Mouse (Mus musculus) frontal cortex, postnatal 36 days (tissue): Measurements from ENCODE around the gene Cnot11.
A peak's percentile ranks its signal among the peaks of the same experiment; 100 is the strongest.

ENCODE experiments used
- DNase-seq, 2 experiments: peaks; one replicate each; pipeline ENCODE4 v3.0.0; 2022; ENCODE audit warnings: low spot score in 2 of 2

Gene Cnot11

DNA sequence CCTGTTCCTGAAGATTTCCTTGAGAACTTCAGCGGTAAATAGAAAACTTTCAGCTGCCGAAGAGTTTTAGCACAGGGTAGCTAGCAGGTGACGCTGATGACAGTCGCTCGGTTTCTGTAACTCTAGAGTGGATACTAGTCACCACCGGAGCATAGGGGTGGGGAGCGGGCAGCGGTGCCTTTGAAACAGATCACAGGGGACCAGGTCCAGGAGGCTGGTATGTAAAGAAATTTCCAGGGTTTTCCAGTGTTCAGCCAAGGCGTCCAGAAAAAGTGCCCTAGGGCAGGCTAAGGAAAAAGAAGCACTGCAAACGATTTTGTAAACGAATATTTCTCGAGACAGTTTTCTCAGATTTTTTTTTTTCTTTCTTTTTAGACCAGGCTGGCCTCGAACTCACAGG is at the start of gene Cnot11:
Gene Cnot11, plus strand, starts transcription at position 162 of the 400 bp plus-strand sequence.
- no peak for DNase-seq

DNA sequence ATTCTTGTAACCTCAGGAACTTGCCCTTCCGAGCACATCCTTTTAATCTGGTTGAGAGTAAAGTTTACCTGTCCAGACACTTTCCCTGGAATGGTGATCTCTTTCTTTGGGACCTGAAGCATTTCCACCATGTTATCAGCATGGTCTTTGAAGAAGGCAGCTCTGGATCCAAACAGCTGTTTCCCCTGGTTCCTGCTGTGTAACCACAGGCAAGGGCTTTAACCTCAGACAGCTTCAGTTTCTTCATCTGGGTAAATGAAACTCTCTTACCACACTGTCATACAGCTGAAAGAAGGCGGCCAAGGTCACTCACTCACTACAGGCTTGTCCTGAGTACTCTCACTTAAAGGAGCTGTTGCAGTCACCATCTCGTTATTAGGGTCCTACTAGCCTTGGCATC is 47.4 kb upstream of the Cnot11 start:
- DNase-seq = no peak

DNA sequence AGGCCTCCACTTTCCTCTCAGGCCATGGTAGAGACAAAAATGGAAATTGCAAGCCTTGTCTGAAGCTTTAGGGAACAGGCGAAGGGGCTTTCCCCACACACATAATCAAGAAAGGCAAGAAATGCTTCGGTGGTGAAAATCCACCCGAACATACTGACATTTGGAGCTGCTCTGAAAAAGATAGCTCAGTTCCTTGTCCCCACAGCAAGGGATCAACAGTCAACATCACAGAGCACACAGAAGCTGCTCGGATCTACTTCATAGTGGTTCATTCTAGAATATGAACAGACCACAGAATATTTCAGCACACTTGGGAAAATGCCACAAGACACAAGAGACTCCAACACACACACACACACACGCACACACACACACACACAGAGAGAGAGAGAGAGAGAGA is 41.6 kb upstream of the Cnot11 start:
- no peak for DNase-seq

DNA sequence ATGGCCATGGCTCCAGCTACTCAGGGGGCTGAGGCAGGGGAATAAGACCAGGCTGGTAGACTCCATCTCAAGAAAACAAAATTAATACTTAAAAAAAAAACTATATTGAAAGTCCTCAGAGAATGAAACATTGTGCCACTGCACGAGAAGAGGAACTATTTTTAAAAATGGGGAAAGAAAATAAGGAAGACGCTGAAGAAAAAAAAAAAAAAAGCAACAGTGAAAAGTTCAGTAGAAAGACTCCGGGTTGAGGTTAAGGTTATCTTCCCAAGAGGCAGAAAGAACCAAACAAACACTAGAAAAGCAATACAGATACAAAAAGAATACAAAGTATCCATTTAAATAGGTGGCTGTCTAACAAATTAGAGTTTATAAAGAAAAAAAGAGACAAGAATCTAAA is 41.1 kb upstream of the Cnot11 start:
- DNase-seq = no peak

DNA sequence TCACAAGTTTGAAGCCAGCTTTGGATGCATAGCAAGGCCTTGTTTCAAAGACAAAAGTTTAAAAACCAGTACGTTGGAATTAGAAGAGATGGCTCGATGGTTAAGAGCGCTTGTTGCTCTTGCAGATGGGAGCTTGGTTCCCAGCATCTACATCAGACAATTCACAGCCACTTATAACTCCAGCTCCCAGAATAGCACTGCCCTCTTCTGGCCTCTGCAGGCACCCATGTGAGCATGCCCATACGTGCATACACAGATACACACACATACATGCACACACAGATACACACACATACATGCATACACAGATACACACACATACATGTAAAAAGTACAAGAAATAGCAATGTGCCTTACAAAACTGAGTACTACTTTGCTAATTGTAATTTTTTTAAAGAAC is 37.8 kb upstream of the Cnot11 start:
- no peak for DNase-seq

DNA sequence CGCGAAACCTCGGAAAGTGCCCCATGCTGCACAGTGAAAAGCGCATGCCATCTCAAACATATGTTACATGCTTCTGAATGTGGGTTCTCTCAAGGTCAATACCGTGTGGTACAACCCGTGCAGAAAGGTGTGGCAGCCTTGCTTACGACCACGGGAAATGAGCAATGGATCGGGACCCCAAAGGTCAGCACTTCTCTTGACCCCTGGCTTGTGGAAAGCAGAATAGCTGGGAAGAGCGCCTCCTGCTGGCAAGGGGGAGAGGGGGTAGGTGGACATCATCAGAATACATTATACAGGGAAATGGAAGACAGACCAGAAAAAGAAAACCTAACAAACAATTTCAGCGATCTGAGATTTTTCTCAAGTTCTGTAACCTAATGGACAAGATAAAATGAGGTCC is 37.0 kb upstream of the Cnot11 start:
- DNase-seq = no peak

DNA sequence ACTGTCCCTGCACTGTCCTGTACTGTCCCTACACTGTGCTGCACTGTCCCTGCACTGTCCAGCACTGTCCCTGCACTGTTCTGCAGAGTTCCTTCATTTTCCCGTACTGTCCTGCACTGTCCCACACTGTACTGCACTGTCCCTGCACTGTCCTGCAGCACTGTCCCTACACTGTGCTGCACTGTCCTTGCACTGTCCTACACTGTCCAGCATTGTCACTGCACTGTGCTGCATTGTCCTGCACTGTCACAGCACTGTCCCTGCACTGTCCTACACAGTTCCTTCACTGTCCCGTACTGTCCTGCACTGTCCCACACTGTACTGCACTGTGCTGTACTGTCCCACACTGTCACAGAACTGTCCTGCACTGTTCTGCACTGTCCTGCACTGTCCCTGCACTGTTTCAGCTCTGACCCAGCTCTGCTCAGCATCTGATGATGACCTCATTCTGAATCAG is 35.3 kb upstream of the Cnot11 start:
- DNase-seq = no peak

DNA sequence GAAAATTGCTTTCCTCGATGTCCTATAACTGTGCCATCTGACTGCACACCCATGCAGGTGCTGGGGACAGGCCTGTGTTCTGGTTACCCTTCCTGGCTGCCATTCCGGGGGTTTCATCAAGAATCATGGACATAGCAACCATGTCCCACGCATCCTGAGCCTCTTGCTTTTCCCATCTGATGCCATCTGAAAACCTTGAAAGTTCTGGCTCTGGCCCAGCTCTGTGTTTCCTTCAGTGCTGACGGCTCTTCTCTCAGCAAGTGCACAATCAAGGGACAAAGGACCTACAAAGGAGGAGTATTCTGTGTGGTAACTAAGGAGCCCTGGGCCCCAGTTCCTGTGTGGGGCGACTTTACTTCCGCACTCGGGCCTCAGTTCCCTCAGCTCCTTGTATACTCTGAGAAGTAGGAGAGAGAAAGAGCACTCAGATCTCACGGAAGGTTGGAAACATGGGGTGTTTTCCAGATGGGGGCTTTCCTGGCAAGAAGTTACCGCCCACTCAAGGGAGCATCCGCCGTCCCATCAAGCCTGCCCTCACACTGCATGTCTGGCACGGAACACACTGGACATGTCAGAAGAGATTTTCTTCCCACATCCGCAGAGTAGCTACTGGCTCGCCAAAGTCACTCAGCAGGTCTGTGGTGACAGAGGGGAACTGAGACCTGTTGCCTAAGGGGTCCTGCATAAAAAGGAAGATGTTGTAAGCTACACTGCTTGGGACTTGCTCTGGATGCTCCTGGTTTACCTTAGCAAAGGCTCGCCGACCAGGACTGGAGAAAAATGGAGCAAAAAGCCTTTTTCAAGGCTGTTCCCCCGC is 31.8 kb upstream of the Cnot11 start:
- DNase-seq = peak; percentile 12 to 34

DNA sequence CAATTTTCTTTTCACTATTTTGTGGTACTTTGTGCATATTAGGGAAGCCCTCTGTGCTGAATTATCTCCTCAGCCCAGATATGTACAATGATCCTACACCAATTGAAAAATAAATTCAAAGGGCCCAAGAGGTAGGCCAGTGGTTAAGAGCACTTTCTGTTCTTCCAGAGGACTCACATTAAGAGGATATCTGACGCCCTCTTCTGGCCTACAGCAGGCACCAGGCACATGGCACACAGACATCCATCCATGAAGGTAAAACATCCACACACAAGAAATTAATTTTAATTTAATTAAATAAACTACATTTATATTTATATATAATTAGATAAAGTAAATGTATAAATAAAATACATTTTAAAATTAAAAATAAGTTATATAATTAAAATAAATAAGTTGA is 30.5 kb upstream of the Cnot11 start:
- DNase-seq = peak in 1 of 2 experiments; percentile 49

DNA sequence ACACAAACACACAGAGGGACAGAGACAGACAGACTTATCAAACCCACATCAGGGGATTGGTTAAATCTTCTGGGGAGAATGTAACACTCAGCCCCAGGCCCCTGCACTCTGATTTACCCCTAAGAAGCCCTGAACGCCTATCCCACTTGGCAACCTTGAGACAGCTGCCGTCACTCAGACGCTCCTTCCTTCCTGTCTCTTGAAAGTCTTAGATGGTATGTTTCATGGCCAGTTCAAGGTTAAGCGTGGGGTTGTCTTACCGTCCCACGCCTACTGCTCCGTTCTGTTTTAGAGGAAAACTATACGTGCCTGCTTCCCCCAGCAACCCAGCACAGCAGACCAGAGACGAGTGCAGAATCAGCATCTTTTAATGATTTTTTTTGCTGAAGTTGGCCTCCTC is 29.2 kb upstream of the Cnot11 start:
- DNase-seq = no peak

DNA sequence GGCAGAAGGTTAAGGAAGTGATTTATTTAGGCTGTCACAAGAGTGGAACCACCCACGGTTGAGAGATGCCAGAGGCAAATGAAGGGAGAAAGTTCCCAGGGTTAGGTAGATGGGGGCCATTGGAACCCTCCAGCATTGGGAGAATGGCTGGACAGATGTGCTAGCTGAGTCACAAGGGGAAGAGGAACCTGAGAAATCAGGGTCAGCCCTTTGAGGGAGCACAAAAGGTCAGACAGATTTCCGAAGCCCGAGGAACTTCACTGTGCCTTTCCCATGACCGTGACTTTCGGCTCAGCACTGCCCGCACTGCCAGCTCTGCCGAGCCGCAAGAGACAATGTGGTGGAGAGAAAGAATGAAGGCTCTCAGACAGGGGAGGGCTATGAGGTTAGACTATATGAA is 23.0 kb upstream of the Cnot11 start:
- no peak for DNase-seq

DNA sequence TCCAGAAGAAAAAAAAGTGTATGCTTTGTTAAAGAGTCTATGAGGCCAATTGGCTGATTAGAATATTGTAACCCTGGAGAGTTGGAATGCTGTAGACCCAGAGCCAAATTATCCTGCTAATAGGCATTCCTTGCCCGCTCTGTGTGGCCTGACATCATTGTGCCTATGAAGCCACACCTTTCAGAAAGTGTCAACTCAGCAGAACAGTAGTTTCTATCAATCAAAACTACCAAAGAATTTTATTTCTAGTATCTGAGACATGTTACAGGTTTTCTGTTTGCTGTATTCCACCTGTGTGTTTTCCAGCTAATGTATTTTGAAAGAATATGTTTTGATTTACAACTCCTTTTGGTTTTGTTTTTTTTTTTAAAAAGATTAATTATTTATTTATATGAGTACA is 22.6 kb upstream of the Cnot11 start:
- DNase-seq = no peak

DNA sequence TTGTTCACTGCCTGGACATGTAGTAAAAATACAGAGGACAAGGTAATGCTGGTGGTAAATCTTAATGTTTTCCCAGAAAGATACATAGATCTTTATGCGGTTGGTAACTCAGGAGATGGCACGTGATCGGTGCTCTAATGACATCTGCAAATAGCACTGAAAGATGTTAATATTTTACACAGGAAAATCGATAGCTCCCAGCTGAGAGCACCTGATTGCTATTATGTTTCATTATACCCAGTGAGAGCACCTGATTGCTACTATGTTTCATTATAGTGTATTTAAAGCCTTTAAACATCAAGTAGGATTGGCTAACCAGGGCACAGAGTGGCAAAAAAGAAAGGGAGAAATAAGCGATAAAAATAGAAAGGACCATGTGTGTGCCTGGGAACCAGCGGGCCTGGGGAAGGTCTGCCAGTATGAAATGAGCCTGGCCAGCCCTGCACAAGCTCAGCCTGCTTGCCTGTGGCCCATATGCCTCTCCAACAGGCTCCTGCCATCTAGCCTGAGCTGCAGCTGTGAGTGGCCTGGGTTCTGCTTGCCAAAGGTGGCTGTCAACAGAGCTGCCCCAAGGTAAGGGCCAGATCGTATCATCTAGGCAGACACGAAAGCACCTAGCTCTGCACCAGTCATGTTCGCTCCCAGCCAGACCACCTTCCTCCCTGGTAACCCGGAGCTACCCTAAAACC is 19.3 kb upstream of the Cnot11 start:
- no peak for DNase-seq

DNA sequence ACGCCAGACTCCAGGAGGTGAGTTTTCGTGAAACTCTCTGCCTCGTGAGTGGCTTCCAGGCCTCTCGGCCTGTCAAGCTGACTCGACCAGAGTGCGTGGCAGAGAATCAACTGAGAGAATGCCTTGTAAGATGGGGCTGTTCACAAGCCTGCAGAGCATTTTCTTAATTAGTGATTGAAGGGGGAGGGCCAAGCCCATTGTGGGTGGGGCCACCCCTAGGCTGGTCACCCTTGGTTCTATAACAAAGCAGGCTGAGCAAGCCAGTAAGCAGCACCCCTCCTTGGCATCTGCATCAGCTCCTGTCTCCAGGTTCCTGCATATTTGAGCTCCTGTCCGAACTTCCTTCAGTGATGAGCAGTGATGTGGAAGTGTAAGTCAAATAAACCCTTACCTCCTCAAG is 13.5 kb upstream of the Cnot11 start:
- DNase-seq = no peak

DNA sequence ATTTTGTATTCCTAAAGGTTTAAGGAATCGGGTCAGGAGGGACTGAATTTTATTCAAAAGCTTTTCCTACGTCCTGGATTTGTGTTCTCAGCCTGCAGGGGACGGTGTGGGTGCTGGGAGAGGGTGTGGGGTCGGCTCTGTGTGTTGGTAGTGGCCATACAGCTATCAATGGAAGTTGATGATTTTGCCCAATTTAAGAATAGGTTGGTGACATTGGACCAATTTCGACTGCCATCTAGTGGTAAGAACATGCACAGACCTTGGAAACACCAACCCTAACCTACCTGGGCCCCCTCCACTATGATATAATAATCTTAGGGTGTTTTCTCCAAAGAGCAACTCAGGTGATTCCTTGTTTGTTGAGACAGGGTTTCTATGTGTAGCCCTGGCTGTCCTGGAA is 12.3 kb upstream of the Cnot11 start:
- peak; percentile 43 to 50 for DNase-seq

DNA sequence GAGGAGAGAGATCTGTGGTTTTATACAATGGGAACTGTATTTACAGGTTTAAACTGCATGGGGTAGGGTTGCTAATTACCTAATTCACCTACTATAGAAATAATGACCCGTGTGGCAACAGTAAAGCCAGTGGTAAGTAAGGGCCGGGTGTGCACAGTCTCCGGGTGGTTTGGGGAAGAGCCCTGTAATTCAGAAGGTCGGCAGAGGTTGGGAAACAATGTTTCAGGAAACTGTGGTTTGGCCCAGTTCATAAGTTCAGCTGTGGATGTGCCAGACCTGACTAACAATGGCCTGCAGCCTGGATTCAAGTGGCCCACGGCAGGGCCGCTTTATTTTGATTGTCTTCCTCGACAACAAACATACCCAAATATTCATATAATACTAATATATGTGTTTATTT is 9.0 kb upstream of the Cnot11 start:
- DNase-seq = no peak

DNA sequence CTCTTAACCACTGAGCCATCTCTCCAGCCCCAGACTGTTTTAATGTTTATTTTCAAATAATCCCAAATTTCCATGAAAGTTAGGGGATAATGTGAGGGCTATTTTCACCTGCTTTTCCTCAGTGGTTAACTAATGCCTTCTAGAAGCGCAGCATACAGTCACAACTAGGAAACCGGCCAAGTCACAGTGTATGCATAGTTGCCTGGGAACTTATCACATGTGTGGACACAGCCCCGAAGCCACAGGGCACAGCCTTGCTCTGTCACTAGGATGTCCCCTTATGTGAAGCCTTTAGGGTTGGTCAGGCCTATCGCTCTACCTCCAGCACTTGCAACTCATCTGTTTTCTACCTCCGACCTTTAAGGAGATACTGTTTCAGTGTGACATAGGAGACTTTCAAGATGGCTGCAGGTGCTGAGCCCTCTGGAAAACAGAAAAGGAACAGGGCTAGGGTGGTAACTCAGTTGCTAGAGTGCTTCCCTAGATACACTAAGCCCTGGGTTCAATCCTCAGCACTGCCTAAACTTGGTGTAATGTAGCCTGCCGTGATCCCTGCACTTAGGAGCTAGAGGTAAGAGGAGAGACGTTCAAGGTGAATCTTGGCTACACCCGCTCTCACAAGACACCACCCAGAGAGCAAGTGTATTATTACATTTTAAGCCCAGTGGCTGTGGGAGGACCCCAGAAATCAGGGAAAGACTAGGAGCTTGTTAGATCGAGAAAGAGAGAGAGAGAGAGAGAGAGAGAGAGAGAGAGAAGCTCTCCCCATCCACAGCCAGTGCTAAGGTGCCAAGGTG is 8.2 kb upstream of the Cnot11 start:
- DNase-seq = no peak

DNA sequence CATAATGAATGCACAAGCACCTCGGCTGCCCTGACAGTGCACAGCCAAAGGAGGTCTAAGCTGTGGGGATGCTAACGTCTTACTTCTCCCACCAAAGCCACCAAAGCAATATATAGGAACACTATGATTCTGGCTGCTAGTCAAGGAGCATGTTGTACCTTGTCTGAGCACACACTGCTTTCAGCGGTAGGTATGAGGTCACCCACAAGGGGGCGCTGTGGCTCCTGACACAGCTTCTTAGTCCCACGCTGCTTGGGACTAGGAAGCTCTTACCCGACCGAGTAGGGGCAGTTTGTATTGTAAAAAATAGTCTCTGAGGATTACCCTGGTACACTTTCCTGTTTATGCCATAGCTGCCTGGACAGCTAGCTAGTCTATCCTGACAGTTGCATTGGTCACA is 7.4 kb upstream of the Cnot11 start:
- peak; percentile 62 to 65 for DNase-seq

DNA sequence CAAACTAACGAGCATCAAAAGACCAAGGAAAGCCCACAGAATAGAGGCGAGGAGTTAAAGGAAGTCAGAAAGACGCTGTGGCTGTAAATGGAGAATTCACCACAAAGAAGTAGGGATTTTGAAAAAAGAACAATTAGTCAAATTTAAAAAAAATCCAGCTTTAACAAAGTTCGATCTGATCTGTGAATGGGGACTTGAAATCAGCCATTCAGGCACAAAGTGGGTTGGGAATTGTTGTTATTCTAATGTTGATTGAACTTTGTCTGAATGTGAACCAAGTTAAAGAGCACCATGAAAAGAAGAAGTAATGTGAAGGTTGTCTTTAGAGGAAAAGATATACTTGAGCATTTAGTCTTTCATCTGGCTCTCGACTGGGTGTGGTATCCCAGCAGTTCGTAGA is 6.5 kb upstream of the Cnot11 start:
- no peak for DNase-seq

DNA sequence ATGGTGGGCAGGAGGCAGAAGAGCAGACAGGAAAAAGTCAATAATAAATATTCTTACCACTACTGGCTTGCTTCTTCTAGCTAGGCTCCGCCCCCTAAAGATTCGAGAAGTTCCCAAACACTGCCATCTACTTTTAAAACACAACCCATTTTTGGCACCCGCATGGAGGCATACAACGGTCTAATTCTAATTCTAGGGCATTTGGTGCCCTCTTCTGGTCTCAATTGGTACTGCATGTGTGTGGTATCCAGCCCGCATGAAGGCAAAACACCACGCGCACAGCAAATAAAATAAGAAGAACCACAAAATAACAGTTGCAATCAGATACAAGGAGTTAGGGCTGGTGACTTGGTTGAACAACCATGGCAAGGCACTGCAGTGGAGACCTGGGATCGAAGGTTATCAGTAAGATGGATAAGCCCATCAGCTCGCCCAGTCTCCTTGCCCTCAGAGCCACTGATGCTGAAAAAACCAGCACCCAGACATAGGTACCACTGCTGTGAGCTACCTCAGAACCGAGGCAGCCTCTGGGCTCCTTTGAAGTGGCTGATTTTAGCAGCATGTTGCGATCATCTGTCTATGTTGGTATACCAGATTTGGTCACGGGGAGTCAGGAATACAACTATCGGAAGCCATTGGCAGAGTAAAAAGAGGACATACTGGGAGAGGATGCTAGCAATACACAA is 4.4 kb upstream of the Cnot11 start:
- peak; percentile 83 to 87 for DNase-seq

DNA sequence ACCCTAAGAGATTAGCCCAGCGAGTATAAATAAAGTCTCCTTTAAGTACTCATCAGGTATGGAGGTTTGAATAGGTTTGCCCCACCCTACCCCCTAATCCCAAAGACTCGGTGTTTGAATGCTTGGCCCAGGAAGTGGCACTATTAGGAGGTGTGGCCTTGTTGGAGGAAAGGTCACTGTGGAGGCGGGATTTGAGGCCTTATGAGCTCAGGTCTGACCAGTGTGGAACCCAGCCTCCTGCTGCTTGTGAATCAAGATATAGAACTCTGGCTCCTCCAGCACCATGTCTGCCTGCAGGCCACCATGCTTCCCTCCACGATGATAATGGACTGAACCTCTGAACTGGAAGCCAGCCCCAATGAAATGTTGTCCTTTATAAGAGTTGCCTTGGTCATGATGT is 3.8 kb upstream of the Cnot11 start:
- DNase-seq = no peak

DNA sequence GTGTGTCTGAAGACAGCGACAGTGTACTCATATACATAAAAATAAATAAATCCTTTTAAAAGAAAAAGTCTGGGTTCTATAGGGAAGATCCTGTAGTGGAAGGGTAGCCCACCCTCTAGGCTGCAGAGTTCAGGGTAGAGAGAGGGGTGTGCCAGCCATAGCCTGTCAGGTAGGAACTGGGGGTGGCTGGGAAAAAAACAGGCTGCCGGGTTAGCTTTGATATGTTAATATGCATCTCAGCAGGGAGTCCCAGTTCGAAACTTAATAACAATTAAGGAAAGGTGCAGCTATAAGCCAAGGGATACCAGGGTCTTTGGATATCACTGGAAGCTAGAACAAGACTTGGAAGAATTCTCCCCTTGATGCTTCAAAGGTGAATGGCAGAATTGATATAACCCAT is 875 bp upstream of the Cnot11 start:
- no peak for DNase-seq
